ENCODE assay signal across 16 mouse cellular contexts in genomic region chr14:46578051-46579000, GRCm38 (mm10).
A peak's percentile ranks its signal among the peaks of the same experiment; 100 is the strongest.
DNase-seq lines count a peak whose midpoint lies in the region; ATAC-seq lines count a peak whose summit lies in the region.
"Had no signal": no experiment of that assay in that cellular context is flagged by ENCODE, and none has a peak within 500 bp of the region (broad histone marks: within the 10 kb centered on the region; RNA-seq: fewer than 3 reads in every experiment).

No protein-coding gene starts in this region.

- H3K27ac ChIP-seq in forebrain, embryonic 14.5 days (ENCODE audit: low read depth, low read length), result no peak overlapping the region
- H3K27ac ChIP-seq in forebrain, embryonic 15.5 days (replicated peaks), result no peak overlapping the region
- no peak overlapping the region for H3K27ac ChIP-seq in midbrain, embryonic 13.5 days
- H3K27ac ChIP-seq: gastrocnemius, adult 2 months; hindbrain, embryonic 14.5 days; stomach, postnatal 0 days had no signal

- H3K36me3 ChIP-seq in forebrain, embryonic 14.5 days (ENCODE audit: control insufficient read depth, insufficient read depth, low read length), result no peaks in the 10 kb centered on the region
- H3K36me3 ChIP-seq in forebrain, embryonic 15.5 days, result no peaks in the 10 kb centered on the region
- H3K36me3 ChIP-seq in midbrain, embryonic 13.5 days, result no peaks in the 10 kb centered on the region
- H3K36me3 ChIP-seq: heart, embryonic 12.5 days had no signal

- peak; percentile 6 for DNase-seq in forebrain, embryonic 14.5 days (ENCODE audit: low spot score)
- peak; percentile 6 for DNase-seq in 3T3-L1 (ENCODE audit: low read depth, low spot score)
- peak; percentile 16 for DNase-seq in c-Kit-positive CD71-negative TER-119-negative erythroid progenitor cells, embryonic 14.5 days (ENCODE audit: low read depth)
- DNase-seq in spleen, postnatal 10 days (ENCODE audit: low spot score in 2 of 2), result no peak
- no peak for DNase-seq in adrenal gland, postnatal 10 days
- DNase-seq: adrenal gland, postnatal 14 days; cerebellum, adult 2 months; gastrocnemius, adult 2 months; layer of hippocampus, postnatal 36 days; right cerebral cortex, postnatal 4 days had no signal

- H3K4me1 ChIP-seq in forebrain, embryonic 14.5 days (ENCODE audit: control insufficient read depth, insufficient read depth, low read length), result no peaks in the 10 kb centered on the region
- no peaks in the 10 kb centered on the region for H3K4me1 ChIP-seq in forebrain, embryonic 15.5 days
- no peaks in the 10 kb centered on the region for H3K4me1 ChIP-seq in midbrain, embryonic 13.5 days (replicated peaks)

- WGBS in forebrain, embryonic 14.5 days, result 53% methylated on average over 13 of the region's 13 CpGs
- 46% methylated on average over 13 of the region's 13 CpGs for WGBS in forebrain, embryonic 15.5 days
- 58% methylated on average over 13 of the region's 13 CpGs for WGBS in midbrain, embryonic 13.5 days

- no peak for ATAC-seq in forebrain, embryonic 14.5 days
- ATAC-seq in forebrain, embryonic 15.5 days (replicated peaks), result no peak
- ATAC-seq in midbrain, embryonic 13.5 days, result peak; percentile 55; the same call in 1 of the 2 replicates
- no peak; the same call in 1 of the 2 replicates for ATAC-seq in granulocyte monocyte progenitor cell, adult 5-6 weeks (replicated peaks; ENCODE audit: poor library complexity, severe bottlenecking)

- no peak overlapping the region for H3K4me2 ChIP-seq in forebrain, embryonic 14.5 days (ENCODE audit: low read length)
- H3K4me2 ChIP-seq in forebrain, embryonic 15.5 days (replicated peaks), result no peak overlapping the region
- H3K4me2 ChIP-seq in midbrain, embryonic 13.5 days (replicated peaks), result no peak overlapping the region
- H3K4me2 ChIP-seq: heart, embryonic 12.5 days; hindbrain, embryonic 14.5 days had no signal

- H3K27me3 ChIP-seq in forebrain, embryonic 14.5 days (replicated peaks; ENCODE audit: control insufficient read depth, insufficient read depth, low read length), result no peaks in the 10 kb centered on the region
- H3K27me3 ChIP-seq in forebrain, embryonic 15.5 days, result no peaks in the 10 kb centered on the region
- H3K27me3 ChIP-seq in midbrain, embryonic 13.5 days, result no peaks in the 10 kb centered on the region
- H3K27me3 ChIP-seq: heart, embryonic 12.5 days had no signal

- H3K9ac ChIP-seq in forebrain, embryonic 14.5 days (ENCODE audit: low read length), result no peak overlapping the region
- no peak overlapping the region for H3K9ac ChIP-seq in forebrain, embryonic 15.5 days (replicated peaks)
- no peak overlapping the region for H3K9ac ChIP-seq in midbrain, embryonic 13.5 days (replicated peaks)
- H3K9ac ChIP-seq: heart, embryonic 12.5 days; hindbrain, embryonic 14.5 days had no signal

- no peaks in the 10 kb centered on the region for H3K9me3 ChIP-seq in forebrain, embryonic 14.5 days (replicated peaks; ENCODE audit: control insufficient read depth, low read length)
- H3K9me3 ChIP-seq in forebrain, embryonic 15.5 days, result no peaks in the 10 kb centered on the region
- no peaks in the 10 kb centered on the region for H3K9me3 ChIP-seq in midbrain, embryonic 13.5 days
- H3K9me3 ChIP-seq: heart, embryonic 12.5 days had no signal

- H3K4me3 ChIP-seq in forebrain, embryonic 14.5 days (ENCODE audit: low read depth, low read length), result no peak overlapping the region
- no peak overlapping the region for H3K4me3 ChIP-seq in forebrain, embryonic 15.5 days
- H3K4me3 ChIP-seq in midbrain, embryonic 13.5 days (replicated peaks), result no peak overlapping the region
- H3K4me3 ChIP-seq: gastrocnemius, adult 2 months; heart, embryonic 12.5 days had no signal

Comparison
In these comparisons a context has a peak if more than half of its experiments do, and no peak if none do; other contexts are left out.
1. DNase-seq: peak in forebrain, embryonic 14.5 days (single experiment), 3T3-L1 (single experiment) and c-Kit-positive CD71-negative TER-119-negative erythroid progenitor cells, embryonic 14.5 days (single experiment); none in spleen, postnatal 10 days (0 of 2) and adrenal gland, postnatal 10 days (single experiment).